Mouse (Mus musculus) activated CD4-positive, CD25-positive, alpha-beta regulatory T cell (primary cell): Measurements from ENCODE around the gene Mdfi. TPM values are rescaled to one million over a fixed set of nuclear protein-coding genes. Genes with fewer than 3 reads are reported as not detected.

Experiments
- polyA plus RNA-seq, 2 experiments: library from polyadenylated mRNA; unstranded; fragments of 100-300 nt; shearing (Covaris generic); gene quantifications; one replicate each; pipeline ENCODE4 v1.2.1; 2017

Gene Mdfi
- under 1 TPM in 1 of 2 experiments, not detected in 1; 0.29 TPM for polyA plus RNA-seq

GRCm38 (mm10) chr17:47834482-47834767, at the start of gene Mdfi:
Gene Mdfi, minus strand, starts transcription at chr17:47834691.

Other genes starting within 250 kb of the Mdfi start
- 10 to 100 TPM; 11.5 to 15.4 TPM for gene Bysl, start 223.2 kb downstream of the Mdfi start, polyA plus RNA-seq
- gene Med20, start 223.1 kb downstream of the Mdfi start, polyA plus RNA-seq, result 10 to 100 TPM; 27.6 to 37.3 TPM
- gene Gm20517, start 223.1 kb downstream of the Mdfi start, polyA plus RNA-seq, result 1 to 10 TPM; 1.7 to 2.2 TPM
- gene Usp49, start 204.0 kb downstream of the Mdfi start, polyA plus RNA-seq, result 1 to 10 TPM; 2.7 to 3.4 TPM
- 100 to 1,000 TPM; 256 to 265 TPM for gene Tomm6, start 146.3 kb downstream of the Mdfi start, polyA plus RNA-seq
- 1 to 10 TPM in 1 of 2 experiments, under 1 TPM in 1; 0.67 to 2.3 TPM for gene Frs3, start 145.7 kb downstream of the Mdfi start, polyA plus RNA-seq
- under 1 TPM; 0.13 to 0.15 TPM for gene Gm21981, start 140.2 kb downstream of the Mdfi start, polyA plus RNA-seq
- gene Prickle4, start 140.0 kb downstream of the Mdfi start, polyA plus RNA-seq, result not detected
- gene Pgc, start 107.8 kb downstream of the Mdfi start, polyA plus RNA-seq, result not detected
- 10 to 100 TPM; 26.7 to 44.4 TPM for gene Tfeb, start 97.7 kb downstream of the Mdfi start, polyA plus RNA-seq
- 10 to 100 TPM; 27.8 to 33.6 TPM for gene Foxp4, start 90.0 kb upstream of the Mdfi start, polyA plus RNA-seq
- gene 1700122O11Rik, start 203.6 kb upstream of the Mdfi start, polyA plus RNA-seq, result not detected